ENCODE assay signal across 9 mouse cellular contexts in genomic region chr17:45734881-45735280, GRCm38 (mm10). TPM values are rescaled to one million over a fixed set of nuclear protein-coding genes. Genes with fewer than 3 reads are reported as not detected.
A peak's percentile ranks its signal among the peaks of the same experiment; 100 is the strongest.
DNase-seq lines count a peak whose midpoint lies in the region; ATAC-seq and TF ChIP-seq lines count a peak whose summit lies in the region.
"Had no signal": no experiment of that assay in that cellular context is flagged by ENCODE, and none has a peak within 500 bp of the region (broad histone marks: within the 10 kb centered on the region; RNA-seq: fewer than 3 reads in every experiment).

No protein-coding gene starts in this region.

- H3K4me1 ChIP-seq in heart, embryonic 13.5 days = peaks cover 50% of the 10 kb centered on the region
- H3K4me1 ChIP-seq in MEL (ENCODE audit: control insufficient read depth in 1 of 2, insufficient read depth in 2 of 2, low read length in 2 of 2) = peaks cover 2 to 22% of the 10 kb centered on the region in 2 experiments
- H3K4me1 ChIP-seq in forebrain, embryonic 14.5 days (ENCODE audit: control insufficient read depth, insufficient read depth, low read length) = peaks cover 35% of the 10 kb centered on the region
- H3K4me1 ChIP-seq in liver, embryonic 14.5 days (replicated peaks; ENCODE audit: control insufficient read depth in 2 of 2, insufficient read depth in 2 of 2, low read length in 1 of 2) = peaks cover 18 to 31% of the 10 kb centered on the region in 2 experiments

- peak overlapping the region; percentile 68 for H3K9ac ChIP-seq in heart, embryonic 13.5 days
- peak overlapping the region; percentile 77 for H3K9ac ChIP-seq in MEL (ENCODE audit: control insufficient read depth, low read depth, low read length, poor library complexity, severe bottlenecking)
- peak overlapping the region; percentile 18; the same call in 1 of the 2 replicates for H3K9ac ChIP-seq in forebrain, embryonic 14.5 days (ENCODE audit: low read length)
- H3K9ac ChIP-seq in liver, embryonic 14.5 days (replicated peaks) = no peak overlapping the region

- no peak for DNase-seq in heart, adult 8-10 months (ENCODE audit: low spot score)
- peak; percentile 79 for DNase-seq in MEL (ENCODE audit: low read depth, low spot score)
- no peak for DNase-seq in forebrain, embryonic 14.5 days (ENCODE audit: low spot score)
- no peak for DNase-seq in liver, embryonic 14.5 days (ENCODE audit: low read depth in 3 of 3, low spot score in 3 of 3)
- DNase-seq in Muller cell, postnatal 12 days (ENCODE audit: inconsistent ontology term) = no peak
- DNase-seq in urinary bladder, postnatal 10 days (ENCODE audit: low spot score) = no peak
- DNase-seq in gastrocnemius, postnatal 25 days = no peak

- H3K27me3 ChIP-seq in heart, embryonic 13.5 days (replicated peaks) = peaks cover 28% of the 10 kb centered on the region
- no peaks in the 10 kb centered on the region for H3K27me3 ChIP-seq in MEL (ENCODE audit: control insufficient read depth in 1 of 2, insufficient read depth in 2 of 2, low read length in 2 of 2)
- no peaks in the 10 kb centered on the region for H3K27me3 ChIP-seq in forebrain, embryonic 14.5 days (replicated peaks; ENCODE audit: control insufficient read depth, insufficient read depth, low read length)
- peaks cover 16% of the 10 kb centered on the region for H3K27me3 ChIP-seq in liver, embryonic 14.5 days (ENCODE audit: control insufficient read depth, insufficient read depth, low read length)

- TF ChIP-seq CTCF in MEL (IDR thresholded peaks at IDR 0.05 in 2 of 3, conservative IDR thresholded peaks at IDR 0.05 in 1 of 3; ENCODE audit: control insufficient read depth in 1 of 3, insufficient read depth in 1 of 3, low read depth in 2 of 3, low read length in 3 of 3, poor library complexity in 1 of 3, severe bottlenecking in 1 of 3) = no peak
- TF ChIP-seq CTCF in liver, embryonic 14.5 days (IDR thresholded peaks at IDR 0.05; ENCODE audit: low read depth) = no peak

- 76% methylated on average over 4 of the region's 4 CpGs for WGBS in heart, embryonic 13.5 days
- WGBS in forebrain, embryonic 14.5 days = 53% methylated on average over 4 of the region's 4 CpGs
- WGBS in liver, embryonic 14.5 days (ENCODE audit: insufficient replicate concordance) = 56% methylated on average over 4 of the region's 4 CpGs

- no peaks in the 10 kb centered on the region for H3K9me3 ChIP-seq in heart, embryonic 13.5 days
- no peaks in the 10 kb centered on the region for H3K9me3 ChIP-seq in MEL (replicated peaks; ENCODE audit: insufficient read depth, low read length)
- no peaks in the 10 kb centered on the region for H3K9me3 ChIP-seq in forebrain, embryonic 14.5 days (replicated peaks; ENCODE audit: control insufficient read depth, low read length)
- no peaks in the 10 kb centered on the region for H3K9me3 ChIP-seq in liver, embryonic 14.5 days (ENCODE audit: control insufficient read depth, low read length)

- TF ChIP-seq POLR2A in MEL (IDR thresholded peaks at IDR 0.05; ENCODE audit: control insufficient read depth in 1 of 2, insufficient read depth in 1 of 2, low read depth in 1 of 2, low read length in 2 of 2, poor library complexity in 1 of 2) = peak in 1 of 2 experiments; percentile 23; a peak in 1 of 4 replicates

- H3K27ac ChIP-seq in heart, embryonic 13.5 days (replicated peaks) = peak overlapping the region; percentile 90
- H3K27ac ChIP-seq in MEL (ENCODE audit: control insufficient read depth, low read depth, low read length) = peak overlapping the region; percentile 59
- H3K27ac ChIP-seq in forebrain, embryonic 14.5 days (ENCODE audit: low read depth, low read length) = peak overlapping the region; percentile 79; the same call in 1 of the 2 replicates
- peak overlapping the region; percentile 36; the same call in 1 of the 2 replicates for H3K27ac ChIP-seq in liver, embryonic 14.5 days

- H3K4me2 ChIP-seq in heart, embryonic 13.5 days = 0 out of 2 replicates have a peak overlapping the region, but pooled peaks have one; percentile 71
- H3K4me2 ChIP-seq in forebrain, embryonic 14.5 days (ENCODE audit: low read length) = no peak overlapping the region
- no peak overlapping the region for H3K4me2 ChIP-seq in liver, embryonic 14.5 days (ENCODE audit: low read depth)

- no peak overlapping the region for H3K4me3 ChIP-seq in heart, embryonic 13.5 days
- peak overlapping the region; percentile 60 to 82 for H3K4me3 ChIP-seq in MEL (ENCODE audit: control insufficient read depth in 1 of 2, insufficient read depth in 1 of 2, low read depth in 2 of 2, low read length in 2 of 2)
- no peak overlapping the region for H3K4me3 ChIP-seq in forebrain, embryonic 14.5 days (ENCODE audit: low read depth, low read length)
- no peak overlapping the region for H3K4me3 ChIP-seq in liver, embryonic 14.5 days (ENCODE audit: insufficient read depth in 1 of 2, low read depth in 2 of 2, low read length in 2 of 2)

- H3K79me2 ChIP-seq in MEL (ENCODE audit: control insufficient read depth, insufficient read depth, low read length, poor library complexity) = peaks cover 2% of the 10 kb centered on the region; the same call in 1 of the 2 replicates

- TF ChIP-seq RAD21 in MEL (IDR thresholded peaks at IDR 0.05; ENCODE audit: low read depth, low read length) = no peak

- ATAC-seq in heart, embryonic 13.5 days (ENCODE audit: extremely low read depth, insufficient number of reproducible peaks, low FRiP score, low TSS enrichment) = no peak
- no peak for ATAC-seq in forebrain, embryonic 14.5 days
- no peak for ATAC-seq in liver, embryonic 14.5 days (ENCODE audit: insufficient read depth)

- no peaks in the 10 kb centered on the region for H3K36me3 ChIP-seq in heart, embryonic 13.5 days
- H3K36me3 ChIP-seq in MEL (ENCODE audit: control insufficient read depth in 1 of 2, insufficient read depth in 2 of 2, low read length in 2 of 2) = 0 out of 4 replicates have a peak, but pooled peaks cover 0 to 2% of the 10 kb centered on the region in 2 experiments
- no peaks in the 10 kb centered on the region for H3K36me3 ChIP-seq in forebrain, embryonic 14.5 days (ENCODE audit: control insufficient read depth, insufficient read depth, low read length)
- H3K36me3 ChIP-seq in liver, embryonic 14.5 days (replicated peaks; ENCODE audit: control insufficient read depth, insufficient read depth, low read depth) = no peaks in the 10 kb centered on the region

- 0 out of 4 replicates have a peak, but pooled peaks of 1 of the 2 experiments have one; percentile 3 for TF ChIP-seq EP300 in MEL (IDR thresholded peaks at IDR 0.05; ENCODE audit: low read depth in 1 of 2, low read length in 2 of 2)
- TF ChIP-seq EP300 in liver, embryonic 14.5 days (IDR thresholded peaks at IDR 0.05; ENCODE audit: low read depth) = no peak

TF ChIP-seq in MEL, 35 proteins besides CTCF, POLR2A, EP300 and RAD21 (continues in another document):
- no peak for TF ChIP-seq SMC3 (IDR thresholded peaks at IDR 0.05; ENCODE audit: low read depth, low read length)
- TF ChIP-seq MYC (IDR thresholded peaks at IDR 0.05; ENCODE audit: low read depth, low read length) = no peak
- TF ChIP-seq TBP (IDR thresholded peaks at IDR 0.05; ENCODE audit: low read depth, low read length) = no peak
- TF ChIP-seq TCF12 (IDR thresholded peaks at IDR 0.05; ENCODE audit: low read depth, low read length) = peak; percentile 18; the same call in 1 of the 2 replicates
- TF ChIP-seq ZNF384 (IDR thresholded peaks at IDR 0.05; ENCODE audit: low read depth, low read length) = no peak
- TF ChIP-seq NRF1 (IDR thresholded peaks at IDR 0.05; ENCODE audit: insufficient read depth, low read depth, low read length, poor library complexity, severe bottlenecking) = no peak; the same call in 1 of the 2 replicates
- TF ChIP-seq JUND (IDR thresholded peaks at IDR 0.05; ENCODE audit: low read depth, low read length) = no peak
- 0 out of 2 replicates have a peak, but pooled peaks have one; percentile 15 for TF ChIP-seq NELFE (IDR thresholded peaks at IDR 0.05; ENCODE audit: low read depth, low read length)
- no peak for TF ChIP-seq HCFC1 (IDR thresholded peaks at IDR 0.05; ENCODE audit: low read depth, low read length)
- peak; percentile 42 for TF ChIP-seq MAZ (IDR thresholded peaks at IDR 0.05; ENCODE audit: low read depth, low read length)
- no peak for TF ChIP-seq POLR2AphosphoS5 (IDR thresholded peaks at IDR 0.05; ENCODE audit: borderline replicate concordance, low read depth, low read length)
- no peak for TF ChIP-seq ELF1 (IDR thresholded peaks at IDR 0.05; ENCODE audit: low read depth, low read length)

RNA-seq across cellular contexts. Expression of gene 1600014C23Rik, which starts 1.2 kb away (rescaled TPM):
- polyA plus RNA-seq in heart, embryonic 13.5 days (2015; fragmentation: Nextera tagmentation; extraction: Ambion mirVana) = 0.64 and 0.84 TPM in 2 replicates
- 1 to 10 TPM in 1 of 4 experiments, under 1 TPM in 3; 0.56 to 1.2 (median 0.94) TPM for total RNA-seq in heart, adult 8-10 months (2022)
- total RNA-seq in MEL (2012; rRNA removed) = 0.81 and 2.1 TPM in 2 replicates
- 1 to 10 TPM in 1 of 2 experiments, not detected in 1; 2.7 TPM for polyA plus RNA-seq in MEL (2012; ENCODE audit: insufficient read depth in 1 of 2, insufficient read length in 2 of 2, low read depth in 1 of 2, low replicate concordance in 2 of 2, missing spikeins in 1 of 2)
- 0.38 TPM in 1 of 2 replicates, not detected in the other for polyA plus RNA-seq in forebrain, embryonic 14.5 days (2014; fragmentation: Nextera tagmentation; extraction: Ambion mirVana)
- not detected in 2 replicates for polyA plus RNA-seq in liver, embryonic 14.5 days (2012; rRNA removed)
- not detected in 2 replicates for polyA plus RNA-seq in liver, embryonic 14.5 days (2014; fragmentation: Nextera tagmentation; extraction: Ambion mirVana)
- not detected for total RNA-seq in gastrocnemius, postnatal 25 days (2021)
- total RNA-seq: left cerebral cortex, postnatal 10 days had no signal

RNA-seq across cellular contexts. Expression of gene Tmem63b, which starts 48.2 kb away (rescaled TPM):
- 35.5 and 39.3 TPM in 2 replicates for polyA plus RNA-seq in heart, embryonic 13.5 days (2015; fragmentation: Nextera tagmentation; extraction: Ambion mirVana)
- total RNA-seq in heart, adult 8-10 months (2022) = 10 to 100 TPM; 91.5 to 96.4 (median 93.2) TPM
- 12.0 and 12.3 TPM in 2 replicates for total RNA-seq in MEL (2012; rRNA removed)
- 10 to 100 TPM in 1 of 2 experiments, not detected in 1; 37.9 TPM for polyA plus RNA-seq in MEL (2012; ENCODE audit: insufficient read depth in 1 of 2, insufficient read length in 2 of 2, low read depth in 1 of 2, low replicate concordance in 2 of 2, missing spikeins in 1 of 2)
- 70.9 and 81.1 TPM in 2 replicates for polyA plus RNA-seq in forebrain, embryonic 14.5 days (2014; fragmentation: Nextera tagmentation; extraction: Ambion mirVana)
- 10.4 and 11.0 TPM in 2 replicates for polyA plus RNA-seq in liver, embryonic 14.5 days (2012; rRNA removed)
- polyA plus RNA-seq in liver, embryonic 14.5 days (2014; fragmentation: Nextera tagmentation; extraction: Ambion mirVana) = 4.1 and 5.4 TPM in 2 replicates
- 10 to 100 TPM; 59.9 to 60.3 TPM for total RNA-seq in gastrocnemius, postnatal 25 days (2021)

RNA-seq across cellular contexts. Expression of gene Mrpl14, which starts 48.8 kb away (rescaled TPM):
- 126 and 147 TPM in 2 replicates for polyA plus RNA-seq in heart, embryonic 13.5 days (2015; fragmentation: Nextera tagmentation; extraction: Ambion mirVana)
- 100 to 1,000 TPM; 163 to 174 (median 168) TPM for total RNA-seq in heart, adult 8-10 months (2022)
- total RNA-seq in MEL (2012; rRNA removed) = 66.2 and 68.0 TPM in 2 replicates
- 100 to 1,000 TPM in 1 of 2 experiments, not detected in 1; 159 TPM for polyA plus RNA-seq in MEL (2012; ENCODE audit: insufficient read depth in 1 of 2, insufficient read length in 2 of 2, low read depth in 1 of 2, low replicate concordance in 2 of 2, missing spikeins in 1 of 2)
- 119 and 151 TPM in 2 replicates for polyA plus RNA-seq in forebrain, embryonic 14.5 days (2014; fragmentation: Nextera tagmentation; extraction: Ambion mirVana)
- polyA plus RNA-seq in liver, embryonic 14.5 days (2012; rRNA removed) = 60.8 and 82.6 TPM in 2 replicates
- polyA plus RNA-seq in liver, embryonic 14.5 days (2014; fragmentation: Nextera tagmentation; extraction: Ambion mirVana) = 142 and 148 TPM in 2 replicates
- 10 to 100 TPM; 93.5 to 96.0 TPM for total RNA-seq in gastrocnemius, postnatal 25 days (2021)

Comparison
In these comparisons a context has a peak if more than half of its experiments do, and no peak if none do; other contexts are left out.
1. H3K27ac ChIP-seq: peak in every context shown above with its lines; median percentile 90 in heart, embryonic 13.5 days; 79 in forebrain, embryonic 14.5 days; 59 in MEL; 36 in liver, embryonic 14.5 days.
2. H3K4me3 ChIP-seq: peak in MEL (2 of 2); none in heart, embryonic 13.5 days (single experiment), forebrain, embryonic 14.5 days (single experiment) and liver, embryonic 14.5 days (0 of 2).